Mouse (Mus musculus) heart, embryonic 12.5 days (tissue): ENCODE data around the gene Col23a1. TPM values are rescaled to one million over a fixed set of nuclear protein-coding genes. Genes with fewer than 3 reads are reported as not detected.

ENCODE experiments used
- ATAC-seq: fragments of 200-750 bp; cut with Nextera tagmentation; 2 replicates; pipeline ENCODE4 v1.8.0; 2017; ENCODE audit warnings: moderate TSS enrichment, moderate library complexity; ENCODE audit not compliant: insufficient number of reproducible peaks, low FRiP score
- H3K27ac ChIP-seq: fragments of 300-500 bp; sonication (generic); 2 replicates; pipeline ENCODE4 v1.5.1; 2016; ENCODE audit warnings: mild to moderate bottlenecking, moderate library complexity; ENCODE audit not compliant: poor library complexity, severe bottlenecking
- H3K27me3 ChIP-seq: fragments of 300-500 bp; sonication (generic); replicated peaks from 2 replicates; pipeline ENCODE4 v1.6.1; 2016; ENCODE audit warnings: mild to moderate bottlenecking, moderate library complexity
- H3K36me3 ChIP-seq: fragments of 300-500 bp; sonication (generic); 2 replicates; pipeline ENCODE4 v1.6.1; 2016; ENCODE audit warnings: mild to moderate bottlenecking, moderate library complexity
- H3K4me1 ChIP-seq: fragments of 300-500 bp; sonication (generic); replicated peaks from 2 replicates; pipeline ENCODE4 v1.6.1; 2016; ENCODE audit warnings: mild to moderate bottlenecking
- H3K4me2 ChIP-seq: fragments of 300-500 bp; sonication (generic); 2 replicates; pipeline ENCODE4 v1.6.1; 2016; ENCODE audit warnings: mild to moderate bottlenecking, moderate library complexity
- H3K4me3 ChIP-seq: fragments of 300-500 bp; sonication (generic); 2 replicates; pipeline ENCODE4 v1.5.1; 2016; ENCODE audit warnings: mild to moderate bottlenecking
- H3K9ac ChIP-seq: fragments of 300-500 bp; sonication (generic); 2 replicates; pipeline ENCODE4 v1.6.1; 2016; ENCODE audit warnings: mild to moderate bottlenecking, moderate library complexity
- H3K9me3 ChIP-seq: fragments of 300-500 bp; sonication (generic); replicated peaks from 2 replicates; pipeline ENCODE4 v1.6.1; 2016; ENCODE audit warnings: mild to moderate bottlenecking, moderate library complexity
- WGBS: fragments of 180-500 bp; shearing (Covaris S2); methylation state at CpG from one replicate; pipeline ENCODE4 v1.1.7; 2016; 5-methylcytosine and 5-hydroxymethylcytosine counted together
- polyA plus RNA-seq: library from polyadenylated mRNA; unstranded; fragments of >200 nt; fragmentation: Nextera tagmentation; extraction: Ambion mirVana; gene quantifications from 2 replicates; pipeline ENCODE4 v1.2.1, GENCODE M21; 2016

Col23a1 gene
- polyA plus RNA-seq, 1 experiment from 2014 or later = 16.4 TPM

- 74% methylated on average over 8 of the region's 8 CpGs for WGBS
- H3K9me3 ChIP-seq = peaks cover 17% of the 10 kb centered on the region
Observed at GRCm38 (mm10) chr11:51431968-51432367, 142.2 kb downstream of the Col23a1 start.

GRCm38 (mm10) chr11:51442006-51442405, 152.3 kb downstream of the Col23a1 start:
- no peak for ATAC-seq
- H3K36me3 ChIP-seq = peaks cover 5% of the 10 kb centered on the region; the same call in 1 of the 2 replicates
- peaks cover 9% of the 10 kb centered on the region for H3K9me3 ChIP-seq
- peaks cover 16% of the 10 kb centered on the region for H3K27me3 ChIP-seq
- no peak overlapping the region for H3K4me2 ChIP-seq
- H3K9ac ChIP-seq = no peak overlapping the region
- H3K4me3 ChIP-seq = no peak overlapping the region
- 95% methylated on average over 7 of the region's 7 CpGs for WGBS
- H3K4me1 ChIP-seq = peaks cover 2% of the 10 kb centered on the region; the same call in 1 of the 2 replicates
- no peak overlapping the region for H3K27ac ChIP-seq

More at GRCm38 (mm10) chr11:51431968-51432367, 142.2 kb downstream of the Col23a1 start:
- Histone ChIP-seq H3K27me3 (peaks cover 29% of the 10 kb centered on the region), H3K4me2 (no peak overlapping the region), H3K9ac (no peak overlapping the region), H3K36me3 (peaks cover under 1% of the 10 kb centered on the region; the same call in 1 of the 2 replicates), H3K4me3 (no peak overlapping the region), H3K4me1 (no peaks in the 10 kb centered on the region), H3K27ac (no peak overlapping the region)
- ATAC-seq = no peak

GRCm38 (mm10) chr11:51442599-51442998, 152.9 kb downstream of the Col23a1 start:
- H3K36me3 ChIP-seq = no peaks in the 10 kb centered on the region
- H3K27me3 ChIP-seq = peaks cover 17% of the 10 kb centered on the region
- no peak overlapping the region for H3K4me3 ChIP-seq
- no peak overlapping the region for H3K9ac ChIP-seq
- ATAC-seq = no peak
- peaks cover 2% of the 10 kb centered on the region; the same call in 1 of the 2 replicates for H3K4me1 ChIP-seq
- H3K9me3 ChIP-seq = 0 out of 2 replicates have a peak, but pooled peaks cover 4% of the 10 kb centered on the region
- no peak overlapping the region for H3K4me2 ChIP-seq
- H3K27ac ChIP-seq = no peak overlapping the region
- 81% methylated on average over 8 of the region's 8 CpGs for WGBS

GRCm38 (mm10) chr11:51443818-51444217, 154.1 kb downstream of the Col23a1 start:
- Histone ChIP-seq H3K4me3 (no peak overlapping the region), H3K4me2 (no peak overlapping the region), H3K9ac (no peak overlapping the region), H3K36me3 (no peaks in the 10 kb centered on the region), H3K27ac (no peak overlapping the region), H3K9me3 (0 out of 2 replicates have a peak, but pooled peaks cover 4% of the 10 kb centered on the region), H3K4me1 (peaks cover 2% of the 10 kb centered on the region; the same call in 1 of the 2 replicates), H3K27me3 (peaks cover 28% of the 10 kb centered on the region)
- 32% methylated on average over 2 of the region's 2 CpGs for WGBS
- ATAC-seq = no peak

- Histone ChIP-seq H3K27ac (no peak overlapping the region), H3K27me3 (peaks cover 36% of the 10 kb centered on the region), H3K4me3 (no peak overlapping the region), H3K9me3 (0 out of 2 replicates have a peak, but pooled peaks cover 4% of the 10 kb centered on the region), H3K4me2 (no peak overlapping the region), H3K36me3 (no peaks in the 10 kb centered on the region), H3K9ac (no peak overlapping the region), H3K4me1 (peaks cover 2% of the 10 kb centered on the region; the same call in 1 of the 2 replicates)
- WGBS = 81% methylated on average over 7 of the region's 7 CpGs
- ATAC-seq = no peak
Observed at GRCm38 (mm10) chr11:51444649-51445048, 154.9 kb downstream of the Col23a1 start.

- Histone ChIP-seq H3K27me3 (peaks cover 55% of the 10 kb centered on the region), H3K9ac (no peak overlapping the region), H3K4me2 (no peak overlapping the region), H3K27ac (no peak overlapping the region), H3K36me3 (no peaks in the 10 kb centered on the region), H3K4me3 (no peak overlapping the region), H3K4me1 (peaks cover 2% of the 10 kb centered on the region; the same call in 1 of the 2 replicates), H3K9me3 (0 out of 2 replicates have a peak, but pooled peaks cover 3% of the 10 kb centered on the region)
- ATAC-seq = 0 out of 2 replicates have a peak, but pooled peaks have one; percentile 30
- 31% methylated on average over 6 of the region's 6 CpGs for WGBS
Observed at GRCm38 (mm10) chr11:51446711-51447425, 157.1 kb downstream of the Col23a1 start.

GRCm38 (mm10) chr11:51448256-51448655, 158.5 kb downstream of the Col23a1 start:
- Histone ChIP-seq H3K36me3 (no peaks in the 10 kb centered on the region), H3K27ac (no peak overlapping the region), H3K9ac (no peak overlapping the region), H3K4me2 (no peak overlapping the region), H3K9me3 (no peaks in the 10 kb centered on the region), H3K27me3 (peaks cover 67% of the 10 kb centered on the region), H3K4me3 (no peak overlapping the region), H3K4me1 (peaks cover 2% of the 10 kb centered on the region; the same call in 1 of the 2 replicates)
- ATAC-seq = no peak
- 79% methylated on average over 4 of the region's 4 CpGs for WGBS

GRCm38 (mm10) chr11:51448680-51449079, 159.0 kb downstream of the Col23a1 start:
- no peak overlapping the region for H3K4me2 ChIP-seq
- H3K4me1 ChIP-seq = peaks cover 2% of the 10 kb centered on the region; the same call in 1 of the 2 replicates
- WGBS = 61% methylated on average over 4 of the region's 4 CpGs
- H3K9me3 ChIP-seq = no peaks in the 10 kb centered on the region
- peak; percentile 28; the same call in 1 of the 2 replicates for ATAC-seq
- no peaks in the 10 kb centered on the region for H3K36me3 ChIP-seq
- no peak overlapping the region for H3K9ac ChIP-seq
- H3K4me3 ChIP-seq = no peak overlapping the region
- H3K27ac ChIP-seq = no peak overlapping the region
- H3K27me3 ChIP-seq = peaks cover 67% of the 10 kb centered on the region

GRCm38 (mm10) chr11:51449881-51450280, 160.2 kb downstream of the Col23a1 start:
- H3K27ac ChIP-seq = no peak overlapping the region
- no peak overlapping the region for H3K9ac ChIP-seq
- no peaks in the 10 kb centered on the region for H3K4me1 ChIP-seq
- no peaks in the 10 kb centered on the region for H3K36me3 ChIP-seq
- no peaks in the 10 kb centered on the region for H3K9me3 ChIP-seq
- no peak overlapping the region for H3K4me2 ChIP-seq
- WGBS = 74% methylated on average over 7 of the region's 7 CpGs
- H3K4me3 ChIP-seq = no peak overlapping the region
- ATAC-seq = no peak
- peaks cover 75% of the 10 kb centered on the region for H3K27me3 ChIP-seq

- Histone ChIP-seq H3K4me2 (no peak overlapping the region), H3K27ac (no peak overlapping the region), H3K4me1 (no peaks in the 10 kb centered on the region), H3K4me3 (no peak overlapping the region), H3K27me3 (peaks cover 83% of the 10 kb centered on the region), H3K9me3 (no peaks in the 10 kb centered on the region), H3K9ac (no peak overlapping the region), H3K36me3 (no peaks in the 10 kb centered on the region)
- WGBS = 85% methylated on average over 5 of the region's 5 CpGs
- no peak for ATAC-seq
Observed at GRCm38 (mm10) chr11:51451281-51451680, 161.6 kb downstream of the Col23a1 start.

- no peak for ATAC-seq
- Histone ChIP-seq H3K4me3 (no peak overlapping the region), H3K9me3 (no peaks in the 10 kb centered on the region), H3K36me3 (no peaks in the 10 kb centered on the region), H3K4me2 (no peak overlapping the region), H3K27me3 (peaks cover 87% of the 10 kb centered on the region), H3K4me1 (no peaks in the 10 kb centered on the region), H3K9ac (no peak overlapping the region), H3K27ac (no peak overlapping the region)
- 61% methylated on average over 7 of the region's 7 CpGs for WGBS
Observed at GRCm38 (mm10) chr11:51451925-51452324, 162.2 kb downstream of the Col23a1 start.
